Mouse (Mus musculus): Measurements from ENCODE around the gene Syngr2.

DNA sequence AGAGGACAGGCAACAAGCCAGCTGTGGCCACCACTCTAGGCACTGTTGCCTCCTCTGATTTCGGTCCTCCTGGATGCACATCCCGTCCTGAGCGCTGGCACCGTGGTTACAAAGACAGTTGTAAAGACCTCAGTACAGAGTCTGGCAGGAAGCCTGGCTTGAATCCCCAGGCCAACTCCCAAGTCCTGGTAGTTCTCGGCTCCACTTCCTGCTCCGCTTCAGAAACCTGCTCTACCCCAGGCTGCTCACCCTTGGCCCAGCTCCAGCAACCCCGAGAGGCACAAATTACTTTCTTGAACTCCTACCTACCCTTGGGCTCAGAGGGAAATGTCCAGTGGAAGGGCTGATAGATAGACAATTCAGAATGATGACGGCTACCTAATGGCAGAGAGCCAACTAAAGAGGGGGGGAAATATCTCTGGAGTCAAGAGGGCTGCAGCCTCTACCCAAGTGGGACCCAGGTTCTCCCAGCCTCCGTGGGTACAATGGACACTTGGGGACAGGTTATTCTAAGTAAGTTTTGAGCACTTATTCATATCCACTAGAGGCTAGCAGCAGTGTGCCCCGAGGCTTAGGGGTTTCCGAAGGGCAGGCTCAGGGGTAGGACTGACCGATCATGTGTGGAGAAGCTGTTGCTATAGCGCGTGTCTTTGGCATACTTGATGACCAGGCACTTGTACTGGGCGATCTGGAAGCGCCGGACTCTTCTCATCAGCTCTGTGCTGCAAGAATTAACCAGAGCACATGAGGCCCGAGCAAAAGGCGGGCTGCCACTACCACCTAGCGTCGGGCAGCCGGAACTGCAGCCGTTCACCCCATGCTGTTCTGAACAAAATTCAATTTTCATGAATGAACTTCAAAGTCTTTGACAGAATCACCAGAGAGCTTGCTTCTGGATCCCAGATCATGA lies 14.8 kb downstream of the Syngr2 start:
- TF ChIP-seq FLI1 (IDR thresholded peaks at IDR 0.05; ENCODE audit: low read length) (no peak), GATA1 (IDR thresholded peaks at IDR 0.05; ENCODE audit: borderline replicate concordance, low read length) (no peak)
